Mouse (Mus musculus) splenic B cell, adult 2 months (primary cell): ENCODE data around the gene Pigg.

Experiments
- DNase-seq: peaks from one replicate; pipeline ENCODE4 v3.0.0-alpha.2; 2011; ENCODE audit warnings: low read depth, low spot score
- H3K27me3 ChIP-seq: 2 replicates; pipeline ENCODE4 v1.6.1; 2012; ENCODE audit warnings: mild to moderate bottlenecking, low read length, moderate library complexity, mixed read lengths; ENCODE audit not compliant: control insufficient read depth, poor library complexity, insufficient read depth, severe bottlenecking
- H3K36me3 ChIP-seq: 2 replicates; pipeline ENCODE4 v1.6.1; 2012; ENCODE audit warnings: mild to moderate bottlenecking, low read length, moderate library complexity, mixed read lengths; ENCODE audit not compliant: control insufficient read depth, poor library complexity, insufficient read depth, severe bottlenecking

The Pigg gene

DNA sequence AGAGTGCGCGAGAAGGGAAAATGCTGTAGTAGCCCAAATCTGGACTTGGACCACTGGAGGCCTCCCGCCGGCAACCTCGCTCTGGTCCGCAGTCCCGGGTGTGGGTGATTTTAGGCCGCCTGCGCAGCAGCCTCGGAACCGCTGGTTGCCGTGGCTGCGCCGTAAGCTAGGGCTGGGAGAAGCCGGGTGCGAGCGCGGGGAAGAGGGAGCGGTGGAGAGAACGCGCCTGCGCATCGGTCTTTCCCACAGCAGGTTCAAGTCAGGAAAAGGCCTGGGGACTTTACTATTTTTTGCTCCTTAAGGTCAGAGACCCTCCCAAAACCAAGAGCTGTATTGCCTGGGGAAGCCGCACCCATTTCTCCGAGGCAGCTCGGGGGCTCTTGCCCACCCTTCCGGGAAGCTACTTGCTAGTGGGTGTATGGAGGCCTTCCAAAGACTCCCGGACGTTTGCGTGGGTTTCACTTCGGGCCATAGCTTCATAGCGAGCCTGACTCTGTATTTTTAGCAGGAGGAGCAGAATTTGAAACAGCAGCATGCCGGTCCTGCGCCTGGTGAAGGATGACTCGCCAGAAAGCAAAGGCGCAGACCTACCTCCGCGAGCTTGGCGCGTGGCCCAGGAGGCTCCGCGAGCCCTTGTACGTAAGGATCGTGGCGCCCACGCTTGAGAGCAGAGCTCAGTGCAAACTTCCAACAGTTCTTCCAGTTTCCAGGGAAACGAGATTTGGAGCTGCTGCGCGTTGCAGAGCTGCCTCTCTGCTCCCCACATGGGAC, 56.6 kb downstream of the Pigg start:
- DNase-seq, result no peak
- no peaks in the 10 kb centered on the region for H3K36me3 ChIP-seq

DNA sequence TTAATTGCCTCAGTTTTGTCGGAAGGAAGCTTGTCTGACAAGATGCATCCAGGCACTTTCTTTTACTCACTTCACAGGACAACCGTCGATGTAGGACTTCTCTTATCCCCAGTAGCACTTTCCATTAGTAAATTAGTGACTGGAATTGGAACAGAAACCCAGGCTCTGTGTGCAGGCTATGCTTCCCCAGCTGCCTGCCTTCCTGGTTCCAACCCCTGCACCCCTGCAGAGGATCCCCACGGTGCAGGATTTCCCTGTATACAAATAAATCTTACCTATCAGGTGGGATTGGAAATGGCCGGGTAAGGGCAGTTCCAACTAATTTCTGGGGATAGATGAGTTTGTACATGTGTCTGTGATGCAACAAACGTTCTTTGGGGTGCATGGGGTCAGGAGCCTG, 57.6 kb downstream of the Pigg start:
- H3K27me3 ChIP-seq, result no peaks in the 10 kb centered on the region
- H3K36me3 ChIP-seq, result no peaks in the 10 kb centered on the region
- DNase-seq, result no peak

More for the DNA sequence above, 56.6 kb downstream of the Pigg start:
- no peaks in the 10 kb centered on the region for H3K27me3 ChIP-seq

GRCm38 (mm10) chr5:108374079-108374478, 61.7 kb downstream of the Pigg start:
- Histone ChIP-seq H3K36me3 (no peaks in the 10 kb centered on the region), H3K27me3 (no peaks in the 10 kb centered on the region)
- no peak for DNase-seq

- no peaks in the 10 kb centered on the region for H3K36me3 ChIP-seq
- H3K27me3 ChIP-seq, result no peaks in the 10 kb centered on the region
- no peak for DNase-seq
Observed at GRCm38 (mm10) chr5:108376059-108376458, 63.6 kb downstream of the Pigg start.

DNA sequence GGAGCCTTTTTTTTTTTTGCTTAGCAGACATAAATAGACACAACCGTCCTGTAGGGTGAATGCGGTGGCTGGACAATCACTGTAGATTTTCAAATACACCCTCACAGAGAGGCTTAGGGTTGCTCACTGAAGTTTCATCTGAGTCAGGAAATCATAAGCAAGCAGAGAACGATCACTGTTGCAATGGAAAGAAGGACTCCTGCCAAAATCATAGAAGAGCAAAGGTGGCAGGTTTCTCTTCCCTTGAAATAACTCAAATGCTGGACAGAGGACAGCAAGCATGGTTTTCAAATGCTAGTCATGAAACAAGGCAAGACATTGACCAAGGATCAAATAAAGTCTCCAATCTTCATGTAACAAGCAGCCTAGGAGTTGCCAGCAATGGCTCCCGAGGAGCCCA, 65.9 kb downstream of the Pigg start:
- H3K36me3 ChIP-seq, result no peaks in the 10 kb centered on the region
- DNase-seq, result no peak
- no peaks in the 10 kb centered on the region for H3K27me3 ChIP-seq

GRCm38 (mm10) chr5:108385632-108386031, 73.2 kb downstream of the Pigg start:
- DNase-seq, result no peak
- Histone ChIP-seq H3K36me3 (no peaks in the 10 kb centered on the region), H3K27me3 (no peaks in the 10 kb centered on the region; the same call in 1 of the 2 replicates)

DNA sequence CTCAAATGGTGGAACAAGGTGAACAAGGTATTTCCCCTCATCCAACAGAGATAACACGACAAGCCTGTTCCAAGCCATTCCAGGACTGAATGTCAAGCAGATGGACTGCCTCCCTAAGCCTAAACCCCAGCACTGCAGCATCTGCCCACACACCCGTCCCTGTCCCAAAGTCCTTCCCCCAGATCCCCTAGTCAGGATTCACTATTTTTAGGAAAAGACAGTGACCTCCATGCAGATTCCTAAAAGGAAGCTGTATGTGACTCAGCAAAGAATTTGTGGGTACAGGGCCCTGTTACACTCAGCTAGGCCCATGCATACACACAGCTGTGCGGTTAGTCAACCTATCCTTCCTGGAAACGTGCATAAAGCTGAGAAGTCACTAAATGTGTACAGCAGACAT, 74.0 kb downstream of the Pigg start:
- DNase-seq, result no peak
- H3K36me3 ChIP-seq, result no peaks in the 10 kb centered on the region

GRCm38 (mm10) chr5:108388201-108388600, 75.8 kb downstream of the Pigg start, which contains the start of gene Pde6b:
TSS of gene Pde6b (plus strand) at chr5:108388391.
- DNase-seq, result no peak
- no peaks in the 10 kb centered on the region for H3K36me3 ChIP-seq
- H3K27me3 ChIP-seq, result no peaks in the 10 kb centered on the region; the same call in 1 of the 2 replicates

More for the DNA sequence above, 74.0 kb downstream of the Pigg start:
- no peaks in the 10 kb centered on the region; the same call in 1 of the 2 replicates for H3K27me3 ChIP-seq

- H3K27me3 ChIP-seq, result no peaks in the 10 kb centered on the region; the same call in 1 of the 2 replicates
- DNase-seq, result no peak
- no peaks in the 10 kb centered on the region for H3K36me3 ChIP-seq
Observed at GRCm38 (mm10) chr5:108389744-108390143, 77.3 kb downstream of the Pigg start.
